In the genomic region with DNA sequence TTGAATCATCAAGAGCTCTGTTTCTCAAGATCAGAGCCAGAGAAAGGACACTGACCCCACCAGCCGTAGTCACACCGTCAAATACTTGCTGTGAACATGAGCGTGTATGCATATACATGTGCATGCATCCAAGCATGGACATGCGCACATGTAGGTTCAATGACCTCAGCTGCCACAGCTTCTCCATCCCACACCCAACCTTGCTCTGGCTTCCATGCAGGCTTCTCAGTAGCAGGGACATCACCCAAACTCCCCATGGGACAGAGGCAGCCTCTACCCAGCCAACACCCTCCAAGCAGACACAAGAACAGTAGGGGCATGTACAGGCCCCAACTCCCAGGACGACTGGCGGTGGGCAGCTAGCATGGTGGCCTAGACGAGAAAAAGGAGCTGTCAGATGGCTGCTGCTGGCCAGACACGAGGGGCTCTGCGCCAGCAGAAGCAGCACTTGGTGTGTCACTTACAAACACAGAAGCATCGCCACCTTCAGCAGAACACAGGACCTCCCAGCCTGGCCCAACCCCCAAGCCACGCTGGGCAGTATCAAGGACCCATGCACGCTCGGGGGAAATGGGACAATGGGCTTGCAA, we compare ENCODE assay signal across 10 mouse cellular contexts. TPM values are rescaled to one million over a fixed set of nuclear protein-coding genes. Genes with fewer than 3 reads are reported as not detected.
DNase-seq lines count a peak whose midpoint lies in the region; ATAC-seq and TF ChIP-seq lines count a peak whose summit lies in the region.
"Had no signal": no experiment of that assay in that cellular context is flagged by ENCODE, and none has a peak within 500 bp of the region (broad histone marks: within the 10 kb centered on the region; RNA-seq: fewer than 3 reads in every experiment).

No protein-coding gene starts in this region.

- no peaks in the 10 kb centered on the region for H3K27me3 ChIP-seq in hindbrain, embryonic 14.5 days (ENCODE audit: control insufficient read depth, insufficient read depth, low read length)
- H3K27me3 ChIP-seq in neural tube, embryonic 13.5 days, result no peaks in the 10 kb centered on the region

- H3K27ac ChIP-seq in layer of hippocampus, adult 2 months, result peak overlapping the region; percentile 96; the same call in 1 of the 2 replicates
- peak overlapping the region; percentile 92 for H3K27ac ChIP-seq in hindbrain, embryonic 14.5 days
- peak overlapping the region; percentile 98 for H3K27ac ChIP-seq in neural tube, embryonic 13.5 days (replicated peaks)

- H3K4me1 ChIP-seq in hindbrain, embryonic 14.5 days (replicated peaks; ENCODE audit: control insufficient read depth, insufficient read depth, low read length), result peaks cover 75% of the 10 kb centered on the region
- H3K4me1 ChIP-seq in neural tube, embryonic 13.5 days (replicated peaks), result peaks cover 100% of the 10 kb centered on the region

- no peaks in the 10 kb centered on the region for H3K9me3 ChIP-seq in hindbrain, embryonic 14.5 days (ENCODE audit: control insufficient read depth, low read length)
- no peaks in the 10 kb centered on the region for H3K9me3 ChIP-seq in neural tube, embryonic 13.5 days

- whole genome bisulfite sequencing in hindbrain, embryonic 14.5 days, result 69% methylated on average over 13 of the region's 13 CpGs
- 81% methylated on average over 13 of the region's 13 CpGs for WGBS in neural tube, embryonic 13.5 days

- TF ChIP-seq CTCF in layer of hippocampus, adult 2 months (conservative IDR thresholded peaks at IDR 0.05), result no peak

- no peak for ATAC-seq in hindbrain, embryonic 14.5 days (ENCODE audit: low FRiP score)
- ATAC-seq in neural tube, embryonic 13.5 days (ENCODE audit: low read depth), result no peak

- peak overlapping the region; percentile 17; the same call in 1 of the 2 replicates for H3K4me3 ChIP-seq in layer of hippocampus, adult 2 months
- no peak overlapping the region for H3K4me3 ChIP-seq in hindbrain, embryonic 14.5 days (replicated peaks; ENCODE audit: low read length)
- no peak overlapping the region for H3K4me3 ChIP-seq in neural tube, embryonic 13.5 days

- no peaks in the 10 kb centered on the region for H3K36me3 ChIP-seq in hindbrain, embryonic 14.5 days (replicated peaks; ENCODE audit: control insufficient read depth, insufficient read depth)
- H3K36me3 ChIP-seq in neural tube, embryonic 13.5 days, result no peaks in the 10 kb centered on the region

- no peak overlapping the region for H3K4me2 ChIP-seq in hindbrain, embryonic 14.5 days (replicated peaks)
- no peak overlapping the region for H3K4me2 ChIP-seq in neural tube, embryonic 13.5 days

- no peak overlapping the region for H3K9ac ChIP-seq in hindbrain, embryonic 14.5 days
- H3K9ac ChIP-seq in neural tube, embryonic 13.5 days, result 0 out of 2 replicates have a peak overlapping the region, but pooled peaks have one; percentile 23

- DNase-seq in cerebellum, postnatal 10 days, result peak; percentile 59 to 64
- DNase-seq in cerebellum, adult 8-10 months, result no peak
- DNase-seq in layer of hippocampus, adult 2 months (ENCODE audit: low spot score in 2 of 2), result no peak
- DNase-seq in layer of hippocampus, adult 9-10 months (ENCODE audit: low spot score), result no peak
- DNase-seq in hindbrain, embryonic 14.5 days (ENCODE audit: low spot score), result no peak
- no peak for DNase-seq in frontal cortex, postnatal 14 days (ENCODE audit: low spot score in 2 of 2)
- DNase-seq in urinary bladder, postnatal 14 days (ENCODE audit: low spot score), result no peak
- DNase-seq: cerebellum, adult 9-11 months; lung, adult 18-20 months had no signal

RNA-seq across cellular contexts. Expression of gene Ncor2, which starts 40.1 kb away (rescaled TPM):
- 100 to 1,000 TPM; 285 to 307 TPM for total RNA-seq in layer of hippocampus, adult 2 months (2021)
- polyA plus RNA-seq in hindbrain, embryonic 14.5 days (2014; fragmentation: Nextera tagmentation; extraction: Ambion mirVana), result 26.0 and 27.4 TPM in 2 replicates
- polyA plus RNA-seq in neural tube, embryonic 13.5 days (2015; fragmentation: Nextera tagmentation; extraction: Ambion mirVana), result 29.2 and 30.4 TPM in 2 replicates

Comparison
In these comparisons a context has a peak if more than half of its experiments do, and no peak if none do; other contexts are left out.
1. DNase-seq: peak in cerebellum, postnatal 10 days (2 of 2); none in cerebellum, adult 8-10 months (single experiment), layer of hippocampus, adult 2 months (0 of 2), layer of hippocampus, adult 9-10 months (single experiment), hindbrain, embryonic 14.5 days (single experiment), frontal cortex, postnatal 14 days (0 of 2) and urinary bladder, postnatal 14 days (single experiment).
2. Peak in every context shown above with its lines, with median percentiles within 50 percentile points of each other: H3K27ac ChIP-seq.